Mouse (Mus musculus) olfactory bulb, adult 2 months (tissue): Measurements from ENCODE around the gene Arhgef19. TPM values are rescaled to one million over a fixed set of nuclear protein-coding genes. Genes with fewer than 3 reads are reported as not detected.

Source experiments
- H3K27ac ChIP-seq: fragments of 200-500 bp; 2 replicates; pipeline ENCODE4 v1.5.1; 2012; ENCODE audit warnings: low read depth, low read length; ENCODE audit not compliant: insufficient read depth
- H3K4me1 ChIP-seq: fragments of 200-500 bp; 2 replicates; pipeline ENCODE4 v1.6.1; 2012; ENCODE audit warnings: low read length; ENCODE audit not compliant: control insufficient read depth, insufficient read depth
- H3K4me3 ChIP-seq: fragments of 200-500 bp; 2 replicates; pipeline ENCODE4 v1.5.1; 2012; ENCODE audit warnings: mild to moderate bottlenecking, low read depth, low read length, moderate library complexity; ENCODE audit not compliant: insufficient read depth
- CTCF ChIP-seq: fragments of 200-500 bp; IDR thresholded peaks from 2 replicates; pipeline ENCODE4 v1.5.1; 2012; ENCODE audit warnings: low read depth, mild to moderate bottlenecking, low read length, moderate library complexity; ENCODE audit not compliant: insufficient read depth
- POLR2A ChIP-seq: fragments of 200-500 bp; IDR thresholded peaks from 2 replicates; pipeline ENCODE4 v1.6.1; 2012; ENCODE audit warnings: mild to moderate bottlenecking, low read depth, low read length, moderate library complexity; ENCODE audit not compliant: insufficient read depth
- WGBS: fragments of 180-500 bp; shearing (Covaris S2); methylation state at CpG from one replicate; pipeline ENCODE4 v1.1.7; 2018; 5-methylcytosine and 5-hydroxymethylcytosine counted together
- polyA plus RNA-seq: library from polyadenylated mRNA; stranded (reverse); fragments of >200 nt; gene quantifications from 2 replicates; pipeline ENCODE4 v1.2.4, GENCODE M21; 2012; ENCODE audit warnings: low replicate concordance; ENCODE audit not compliant: missing spikeins, insufficient read depth, insufficient read length

Gene Arhgef19
- polyA plus RNA-seq: not detected in 2 replicates

DNA sequence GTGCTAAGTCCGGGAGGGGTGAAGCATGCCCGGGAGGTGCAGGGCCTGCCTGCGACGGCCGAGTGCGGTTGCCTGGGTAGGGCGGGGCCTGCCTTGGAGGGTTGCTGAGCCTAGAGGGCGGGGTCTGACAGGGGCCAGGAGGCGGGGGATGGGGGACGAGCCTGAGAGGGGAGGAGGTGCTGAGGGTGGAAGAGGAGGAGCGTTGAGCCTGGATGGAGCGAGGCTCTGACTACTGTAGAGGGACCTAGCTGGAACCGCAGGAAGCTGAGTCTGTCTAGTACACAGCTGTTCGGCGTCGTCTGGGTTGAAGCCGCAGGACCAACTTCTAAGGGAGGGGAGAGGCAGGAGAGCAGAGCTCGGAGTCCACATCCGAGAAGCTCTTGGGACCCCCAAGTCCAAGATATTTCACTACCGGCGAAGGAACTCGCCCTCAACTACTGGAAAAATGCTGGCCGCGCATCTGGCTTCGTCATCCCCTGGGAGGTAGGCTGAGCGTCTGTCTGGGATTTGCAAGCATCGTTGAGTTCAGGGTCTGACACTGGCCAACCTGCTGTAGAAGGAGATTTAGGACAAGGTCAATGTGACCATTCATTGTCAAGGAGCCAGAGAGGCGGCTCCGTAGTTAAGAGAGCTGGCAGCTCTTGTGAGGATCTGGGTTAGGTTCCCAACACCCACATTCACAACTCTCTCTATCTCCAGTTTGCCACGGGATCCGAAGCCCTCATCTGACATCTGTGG, at the start of gene Arhgef19:
Gene Arhgef19 (plus strand): TSS at position 112 of the 738 bp plus-strand sequence.
- TF ChIP-seq CTCF (no peak), POLR2A (no peak)
- H3K4me3 ChIP-seq: peak within 1 kb of the TSS; percentile 31
- WGBS: 3% methylated on average over 31 of the region's 31 CpGs
- H3K27ac ChIP-seq: no peak within 1 kb of the TSS
- peaks cover 23% of the 10 kb centered on the region for H3K4me1 ChIP-seq

DNA sequence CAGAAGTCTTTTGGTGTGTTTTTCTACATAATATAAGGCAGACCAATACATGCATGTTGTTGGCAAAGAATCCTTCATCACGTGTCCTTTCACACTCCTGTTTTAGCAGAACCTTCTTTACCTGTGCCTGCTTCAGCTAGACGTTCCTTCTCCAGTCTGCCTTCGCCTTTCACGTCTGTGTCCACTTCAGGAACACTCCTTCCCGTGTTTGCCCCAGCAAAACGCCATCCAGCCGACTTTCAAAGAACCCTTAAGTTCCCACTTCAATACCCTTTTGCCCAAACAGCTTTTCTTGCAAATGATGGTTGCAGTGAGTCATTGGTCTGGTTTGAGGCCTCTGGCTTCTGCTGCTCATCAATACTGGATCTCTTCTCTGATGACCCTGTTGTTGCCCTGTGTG, 48.0 kb upstream of the Arhgef19 start:
- Histone ChIP-seq H3K4me3 (no peak overlapping the region), H3K4me1 (0 out of 2 replicates have a peak, but pooled peaks cover under 1% of the 10 kb centered on the region), H3K27ac (no peak overlapping the region)
- 88% methylated on average over 7 of the region's 7 CpGs for WGBS
- TF ChIP-seq CTCF (no peak), POLR2A (no peak)

DNA sequence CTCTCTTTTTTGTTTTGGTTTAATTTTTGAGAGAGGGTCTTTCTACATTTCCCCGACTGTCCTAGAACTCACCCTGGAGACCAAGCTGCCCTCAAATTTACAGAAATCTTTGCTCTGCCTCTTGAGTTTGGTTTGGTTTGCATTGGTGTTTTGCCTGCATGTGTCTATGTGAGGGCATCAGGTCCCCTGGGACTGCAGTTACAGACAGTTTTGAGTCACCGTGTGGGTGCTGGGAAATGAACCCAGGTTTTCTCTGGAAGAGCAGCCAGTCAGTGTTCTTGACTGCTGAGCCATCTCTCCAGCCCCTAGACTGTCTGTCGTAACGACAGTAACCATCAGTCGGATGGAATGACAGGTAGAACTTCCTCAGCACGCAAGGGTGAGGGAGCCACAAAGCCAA, 44.7 kb upstream of the Arhgef19 start:
- Histone ChIP-seq H3K4me1 (no peaks in the 10 kb centered on the region), H3K27ac (no peak overlapping the region), H3K4me3 (no peak overlapping the region)
- no peak for TF ChIP-seq CTCF
- no peak for TF ChIP-seq POLR2A
- 93% methylated on average over 6 of the region's 6 CpGs for WGBS

DNA sequence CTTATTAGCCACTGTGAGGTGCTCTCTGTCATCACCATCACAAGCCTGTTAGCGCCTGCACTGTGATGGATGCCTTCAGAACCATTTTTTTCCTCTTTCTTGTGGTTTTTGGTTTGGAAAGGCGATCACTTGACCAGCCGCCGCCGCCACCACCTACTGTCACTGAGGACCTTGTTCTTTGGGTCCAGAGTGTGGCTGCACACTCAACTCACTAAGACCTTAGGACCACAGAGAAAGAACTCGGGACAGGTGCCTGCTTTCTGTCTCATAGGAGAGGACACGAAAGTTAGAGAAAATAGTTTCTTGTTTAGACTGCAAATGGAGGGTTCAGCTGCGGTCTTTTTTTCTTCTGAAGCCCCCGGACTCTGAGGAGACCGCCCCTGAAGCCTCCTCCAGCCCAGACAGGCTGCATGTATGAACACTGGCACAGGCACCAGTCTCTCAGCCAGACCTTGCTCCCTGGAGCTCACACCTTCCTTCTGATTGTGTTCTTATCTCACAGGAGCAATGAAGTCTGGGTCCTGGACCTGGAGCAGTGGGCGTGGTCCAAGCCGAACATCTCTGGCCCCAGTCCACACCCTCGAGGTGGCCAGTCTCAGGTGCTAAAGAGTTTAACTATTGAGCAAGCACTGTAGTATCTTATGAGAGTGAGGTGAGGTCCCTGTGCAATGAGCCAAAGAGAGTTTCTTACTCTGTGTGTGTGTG, 42.2 kb upstream of the Arhgef19 start:
- Histone ChIP-seq H3K27ac (no peak overlapping the region), H3K4me3 (no peak overlapping the region), H3K4me1 (no peaks in the 10 kb centered on the region; the same call in 1 of the 2 replicates)
- 98% methylated on average over 13 of the region's 13 CpGs for WGBS
- TF ChIP-seq POLR2A (no peak), CTCF (no peak)

DNA sequence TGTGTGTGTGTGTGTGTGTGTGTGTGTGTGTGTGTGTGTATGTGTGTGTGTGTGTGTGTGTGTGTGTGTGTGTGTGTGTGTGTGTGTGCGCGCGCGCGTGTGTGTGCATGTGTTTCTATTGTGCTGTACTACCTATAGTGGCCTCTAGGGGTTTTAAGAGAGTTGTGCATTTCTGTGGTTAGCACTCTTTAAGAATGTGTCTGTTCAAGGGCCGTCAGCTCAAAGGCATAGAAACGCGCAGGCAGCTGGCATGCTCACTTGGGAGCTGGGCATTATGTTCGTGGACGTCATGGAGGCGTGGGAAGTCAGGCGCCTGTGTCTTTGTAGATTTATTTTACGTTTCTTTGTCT, 41.6 kb upstream of the Arhgef19 start:
- TF ChIP-seq CTCF (no peak), POLR2A (no peak)
- over 99% methylated on average over 13 of the region's 13 CpGs for WGBS

DNA sequence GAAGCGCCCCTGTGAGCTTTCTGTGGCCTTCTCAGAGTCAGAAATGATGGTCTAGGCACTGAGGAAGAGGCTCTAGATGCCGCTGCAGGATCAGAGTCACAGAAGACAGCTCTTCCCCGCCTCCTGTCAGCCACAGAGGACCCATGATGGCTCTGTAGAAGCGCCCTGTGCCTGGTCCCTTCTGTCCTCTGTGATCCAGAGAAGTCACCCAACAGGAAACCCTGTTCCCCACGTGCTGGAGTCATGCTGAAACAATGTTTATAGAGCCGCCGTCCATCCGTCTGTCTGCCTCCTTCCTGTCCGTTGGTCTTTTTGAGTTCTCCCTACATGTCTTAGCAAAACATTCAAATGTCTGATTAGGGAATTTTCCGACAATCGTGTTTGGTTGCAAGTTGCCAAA, 38.4 kb upstream of the Arhgef19 start:
- TF ChIP-seq CTCF (no peak), POLR2A (no peak)
- H3K27ac ChIP-seq: no peak overlapping the region
- no peak overlapping the region for H3K4me3 ChIP-seq
- WGBS: 76% methylated on average over 11 of the region's 11 CpGs
- peaks cover 4% of the 10 kb centered on the region; the same call in 1 of the 2 replicates for H3K4me1 ChIP-seq

More for the DNA sequence above, 41.6 kb upstream of the Arhgef19 start:
- no peak overlapping the region for H3K4me3 ChIP-seq
- H3K4me1 ChIP-seq: no peaks in the 10 kb centered on the region; the same call in 1 of the 2 replicates
- H3K27ac ChIP-seq: no peak overlapping the region

DNA sequence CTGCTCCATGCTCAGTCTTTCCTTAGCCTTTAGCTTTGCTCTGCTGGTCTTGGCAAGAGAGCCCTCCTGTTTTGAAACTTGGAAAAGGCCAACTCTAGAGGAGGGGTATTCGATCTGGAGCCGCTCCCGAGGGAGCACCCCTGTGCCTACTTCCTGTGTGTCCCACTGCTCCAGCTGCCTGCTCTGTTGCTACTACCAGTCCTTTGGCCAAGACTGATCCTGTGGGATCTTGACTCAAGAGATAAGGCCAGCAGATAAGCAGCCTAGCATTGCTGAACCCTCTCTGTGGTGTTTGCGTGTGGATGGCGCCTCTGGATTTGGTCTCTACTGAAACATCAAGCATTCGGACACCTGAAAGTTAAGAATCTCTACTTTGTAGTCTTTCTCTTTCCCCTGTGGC, 37.1 kb upstream of the Arhgef19 start:
- WGBS: 95% methylated on average over 6 of the region's 6 CpGs
- Histone ChIP-seq H3K27ac (no peak overlapping the region), H3K4me1 (peaks cover 4% of the 10 kb centered on the region; the same call in 1 of the 2 replicates), H3K4me3 (no peak overlapping the region)
- TF ChIP-seq CTCF (no peak), POLR2A (no peak)

DNA sequence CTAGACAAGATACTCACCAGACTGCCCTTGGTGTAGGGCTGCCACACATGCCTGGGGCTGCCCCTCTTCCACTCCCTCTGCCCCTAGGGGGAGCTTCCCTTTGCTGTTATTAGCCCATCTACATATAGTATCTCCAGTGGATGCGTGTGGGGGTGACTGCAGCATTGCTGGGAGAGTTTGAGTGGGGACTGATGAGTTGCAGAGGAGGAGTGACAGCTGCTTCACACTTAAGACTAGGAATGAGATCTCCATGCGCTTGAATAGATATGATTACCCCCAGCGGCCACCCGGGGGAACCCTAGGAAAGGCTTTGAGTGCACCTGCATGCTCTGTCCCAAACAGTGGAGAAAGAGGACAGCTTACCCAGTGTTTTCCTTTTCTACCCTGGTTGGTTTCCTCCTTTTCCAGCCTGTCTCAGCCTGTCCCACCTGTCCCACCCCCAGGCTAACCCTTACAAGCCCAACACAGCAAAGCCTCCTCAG, 34.7 kb upstream of the Arhgef19 start:
- TF ChIP-seq CTCF (no peak), POLR2A (no peak)
- 70% methylated on average over 4 of the region's 4 CpGs for WGBS

DNA sequence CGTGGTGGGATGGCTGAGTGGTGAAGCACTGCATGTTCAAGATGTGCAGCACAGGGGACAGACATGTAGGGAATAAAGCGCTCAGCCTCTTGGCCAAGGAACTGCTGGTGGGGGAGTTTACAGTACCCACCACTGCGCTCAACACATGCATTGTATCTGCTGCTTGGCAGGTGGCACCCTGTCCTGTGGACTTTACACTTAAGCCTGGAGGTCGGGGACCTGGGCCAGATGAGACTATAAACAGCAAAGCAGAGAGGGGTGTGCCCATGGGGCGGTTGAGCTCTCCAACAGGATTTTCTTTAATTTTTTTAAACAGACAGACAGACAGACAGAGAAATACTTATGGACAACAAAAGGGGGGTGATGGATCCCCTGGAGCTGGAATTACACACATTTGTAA, 32.2 kb upstream of the Arhgef19 start:
- peaks cover 9% of the 10 kb centered on the region; the same call in 1 of the 2 replicates for H3K4me1 ChIP-seq
- 95% methylated on average over 5 of the region's 5 CpGs for WGBS
- H3K27ac ChIP-seq: no peak overlapping the region
- no peak overlapping the region for H3K4me3 ChIP-seq
- TF ChIP-seq CTCF (no peak), POLR2A (no peak)

More for the DNA sequence above, 34.7 kb upstream of the Arhgef19 start:
- no peak overlapping the region for H3K4me3 ChIP-seq
- peaks cover 4% of the 10 kb centered on the region; the same call in 1 of the 2 replicates for H3K4me1 ChIP-seq
- H3K27ac ChIP-seq: no peak overlapping the region
